Mouse (Mus musculus) mouse embryonic stem cell (cell line): ENCODE data around the gene Cep250.
"Not testable (repeated sequence)": the region's sequence is repeated elsewhere in the genome, so short reads cannot be mapped to it uniquely, and the experiment has no call there.

ENCODE experiments used
- in situ Hi-C, 2 experiments: fragments of 300-500 bp; cut with MboI; formaldehyde crosslinking; loops; 1 replicate in 1 of 2; 3 replicates in 1 of 2; pipeline ENCODE4 v1.14.3; 2019 to 2020; ENCODE audit warnings: low sequenced_read_pairs in 2 of 2, low pct_unique_long_range_greater_than_20kb in 1 of 2, mixed read lengths in 1 of 2; ENCODE audit not compliant: unreplicated experiment in 1 of 2

The Cep250 gene

GRCm38 (mm10) chr2:155956134-155957059 is at the start of gene Cep250:
TSS of gene Cep250 (plus strand) at chr2:155956458.
- in situ Hi-C loops: no loop called here

DNA sequence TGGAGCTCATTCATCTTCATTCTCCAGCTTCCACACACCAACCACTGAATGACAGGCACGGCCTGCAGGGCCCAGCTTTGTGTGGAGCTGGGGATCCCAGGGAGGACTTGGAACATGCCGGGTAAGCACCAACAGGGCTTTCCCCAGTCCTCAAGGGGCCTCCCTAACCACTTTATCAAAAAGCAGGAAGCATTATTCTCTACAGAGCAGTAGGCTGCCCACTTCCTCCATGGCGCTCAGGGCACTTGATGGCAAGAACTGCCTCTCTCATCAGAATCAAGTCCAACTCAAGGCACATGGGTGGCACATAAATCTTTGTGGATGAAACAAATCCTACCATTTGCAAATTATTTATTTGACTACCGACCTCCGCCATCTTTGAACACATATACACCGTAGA is 41.6 kb upstream of the Cep250 start:
- in situ Hi-C loops: no loop called here

DNA sequence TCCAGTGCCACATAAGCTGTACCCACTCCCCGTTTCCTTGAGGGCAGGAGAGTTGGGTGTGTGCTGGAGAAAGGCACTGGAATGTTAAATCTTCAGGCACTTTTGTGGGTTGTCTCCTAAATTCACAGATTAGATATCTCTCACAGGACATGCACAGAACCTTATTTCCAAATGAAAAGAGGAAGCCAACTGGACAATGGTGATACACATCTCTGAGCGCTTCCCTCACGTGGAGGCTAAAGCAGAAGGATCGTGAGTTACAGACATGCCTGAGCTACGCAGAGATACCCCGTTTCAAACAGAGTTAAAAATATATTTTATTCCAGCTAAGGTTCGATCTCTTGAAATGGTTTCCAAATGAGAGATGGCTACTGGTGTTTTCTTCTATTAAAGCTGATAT is 33.1 kb upstream of the Cep250 start:
- in situ Hi-C loops: no loop called here

- in situ Hi-C loops: not testable (repeated sequence)
Measured at GRCm38 (mm10) chr2:155925213-155925612, 31.0 kb upstream of the Cep250 start.

DNA sequence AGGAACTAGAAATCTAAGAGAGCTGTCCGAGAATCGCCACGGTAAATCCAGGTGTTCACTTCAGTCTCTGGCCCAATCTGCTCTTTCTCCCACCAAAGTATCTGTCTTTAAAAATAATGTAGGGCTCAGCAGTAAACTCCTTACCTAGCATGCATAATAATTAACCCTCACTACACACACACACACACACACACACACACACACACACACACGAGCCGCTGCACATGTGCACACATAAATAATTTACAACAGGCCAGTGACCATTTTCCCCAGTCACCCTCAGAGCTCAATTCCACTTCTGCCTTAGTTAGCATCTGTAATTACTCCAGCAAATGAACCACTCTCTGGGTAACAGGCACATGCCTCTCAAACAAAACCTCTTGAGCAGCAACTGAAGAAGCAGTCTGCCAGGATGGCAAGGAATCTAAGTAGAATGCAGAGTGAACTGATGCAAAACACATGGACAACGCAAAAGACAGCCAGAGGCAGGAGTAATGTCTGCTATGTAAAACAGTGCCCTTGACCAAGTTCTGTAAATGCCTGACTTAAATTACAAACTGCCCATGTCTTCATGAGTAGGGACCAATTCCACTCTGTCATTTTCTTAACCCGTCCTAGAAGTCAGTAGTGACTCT is 27.4 kb upstream of the Cep250 start:
- in situ Hi-C loops: no loop called here

DNA sequence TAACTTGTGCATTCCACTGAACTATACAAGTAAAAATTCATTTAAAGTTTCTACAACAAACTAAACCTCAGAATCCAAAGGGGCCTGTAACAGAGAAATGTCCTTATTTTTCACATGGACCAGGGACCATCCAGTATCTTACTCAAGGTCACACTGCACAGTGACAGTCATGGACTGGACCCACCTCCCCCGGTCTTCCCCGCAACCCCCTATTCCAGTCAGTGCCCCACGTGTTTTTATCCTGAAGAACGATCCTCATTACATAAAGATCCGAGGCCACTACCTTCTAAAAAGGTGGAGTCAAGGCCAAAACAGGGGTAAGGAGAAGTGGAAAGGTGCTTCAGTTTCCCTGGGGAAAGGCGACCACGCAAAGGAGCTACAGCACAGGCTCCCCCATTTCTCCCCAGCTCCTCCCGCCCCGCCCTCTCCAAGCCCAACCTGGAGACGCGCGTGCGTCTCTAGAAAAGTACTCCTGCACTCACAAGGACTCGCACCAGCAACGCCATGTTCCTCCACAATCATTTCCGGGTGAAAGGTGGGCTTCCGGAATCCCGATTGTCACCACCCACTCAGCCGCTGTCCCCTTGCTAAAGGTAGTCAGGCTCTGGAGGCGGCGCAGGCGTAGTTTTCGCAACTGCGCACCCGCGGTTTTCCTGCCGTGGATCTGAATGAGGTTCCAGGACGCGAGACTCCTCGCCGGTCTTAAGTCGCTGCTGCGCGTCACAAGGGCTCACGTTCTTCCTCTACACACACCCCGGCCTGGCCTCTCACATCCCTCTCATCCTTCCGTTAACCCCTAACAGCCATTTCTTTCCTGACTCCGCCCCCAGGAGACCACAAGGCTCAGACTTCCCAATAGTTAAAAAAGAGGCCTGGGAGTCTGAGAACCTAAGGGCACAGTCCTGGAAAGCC is 26.5 kb upstream of the Cep250 start, which contains the start of gene Uqcc1:
TSS of gene Uqcc1 (minus strand) at position 780 of the 912 bp plus-strand sequence.
- in situ Hi-C loops: no loop called here

GRCm38 (mm10) chr2:155939897-155940529 is 16.2 kb upstream of the Cep250 start:
- in situ Hi-C loops: no loop called here

GRCm38 (mm10) chr2:155940681-155941080 is 15.6 kb upstream of the Cep250 start, which contains the start of gene Gm15557:
TSS of gene Gm15557 (plus strand) at chr2:155940728.
- in situ Hi-C loops: no loop called here

GRCm38 (mm10) chr2:155941697-155942442 is 14.4 kb upstream of the Cep250 start:
- in situ Hi-C loops: no loop called here

DNA sequence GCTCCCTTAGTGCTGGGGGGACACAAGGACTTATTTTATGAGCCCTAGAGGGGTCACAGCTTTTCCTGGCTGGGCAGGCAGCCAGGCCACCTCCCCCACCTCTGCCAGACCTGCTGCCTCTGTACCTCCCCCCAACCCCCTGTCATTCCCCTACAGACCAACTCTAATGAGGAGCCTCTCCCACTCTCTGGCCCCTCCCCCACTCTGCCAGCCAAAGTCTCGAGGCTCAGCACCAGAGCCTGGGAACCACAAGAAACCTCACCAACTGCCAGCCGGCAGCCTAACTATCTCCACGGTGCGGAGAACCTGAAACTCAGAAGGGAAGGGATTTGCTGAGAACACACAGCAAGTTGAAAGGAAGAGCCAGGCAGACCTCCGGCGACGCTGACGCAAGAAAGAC is 12.8 kb upstream of the Cep250 start:
- in situ Hi-C loops: no loop called here

DNA sequence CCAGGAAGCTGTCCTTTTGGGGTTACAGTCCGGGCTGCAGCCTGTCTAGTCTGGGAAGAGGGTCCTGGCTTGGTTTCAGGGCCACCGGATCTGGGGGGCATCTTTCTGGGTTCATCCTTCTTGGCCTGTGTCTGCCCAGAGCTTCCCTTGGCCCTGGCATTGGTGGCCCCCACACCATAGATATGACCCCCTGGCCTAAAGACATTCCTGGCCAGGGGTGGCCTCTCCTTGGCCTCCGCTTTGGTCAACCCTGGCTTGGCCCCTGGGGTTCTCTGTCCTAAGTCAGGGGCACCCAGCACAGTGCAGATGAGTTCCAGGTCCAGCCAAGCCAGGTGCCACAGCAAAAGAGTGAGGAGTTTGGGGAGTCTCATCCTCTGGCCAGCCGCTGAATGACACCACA is 11.6 kb upstream of the Cep250 start:
- in situ Hi-C loops: loop anchor here (5.0 kb wide), 2 partner anchors 97 to 117 kb away; partner anchors contain the start of gene Eif6 (in 1 of the 2)

- in situ Hi-C loops: loop anchor here (5.0 kb wide), 2 partner anchors 98 to 118 kb away; partner anchors contain the start of gene Eif6 (in 1 of the 2)
Measured at GRCm38 (mm10) chr2:155945124-155945523, 11.1 kb upstream of the Cep250 start, which contains the start of gene Gdf5. TSS of gene Gdf5 (minus strand) at chr2:155945367.

GRCm38 (mm10) chr2:155945580-155945979 is 10.7 kb upstream of the Cep250 start:
- in situ Hi-C loops: loop anchor here (5.0 kb wide), 2 partner anchors 98 to 118 kb away; partner anchors contain the start of gene Eif6 (in 1 of the 2)

DNA sequence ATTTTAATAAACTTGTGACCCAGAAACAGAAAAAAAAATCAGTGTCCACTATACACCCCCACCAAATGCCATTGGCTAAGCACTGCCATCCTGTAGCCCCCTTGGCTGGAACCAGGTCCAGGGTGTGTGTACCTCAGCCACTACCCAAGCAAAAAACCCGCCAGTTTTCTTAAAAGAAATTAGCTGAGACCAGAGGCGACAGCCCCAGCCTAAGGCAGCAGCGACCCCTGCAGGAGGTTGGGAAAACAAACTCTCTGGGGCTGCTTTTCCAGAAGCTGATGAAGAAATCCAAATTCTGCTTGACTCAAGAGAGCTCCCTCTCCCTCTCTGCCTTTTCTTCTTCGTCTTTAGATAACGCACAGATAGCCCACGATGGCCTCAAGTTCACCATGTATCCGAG is 10.2 kb upstream of the Cep250 start:
- in situ Hi-C loops: loop anchor here (5.0 kb wide), 2 partner anchors 99 to 119 kb away; partner anchors contain the start of gene Eif6 (in 1 of the 2)

GRCm38 (mm10) chr2:155946499-155946898 is 9.8 kb upstream of the Cep250 start:
- in situ Hi-C loops: loop anchor here (5.0 kb wide), 2 partner anchors 99 to 119 kb away; partner anchors contain the start of gene Eif6 (in 1 of the 2)

- in situ Hi-C loops: loop anchor here (5.0 kb wide), 2 partner anchors 100 to 120 kb away; partner anchors contain the start of gene Eif6 (in 1 of the 2)
Measured at GRCm38 (mm10) chr2:155947390-155948002, 8.8 kb upstream of the Cep250 start.
